Mouse (Mus musculus): Measurements from ENCODE around the gene Olfr750.

Olfr750 gene

GRCm38 (mm10) chr14:51088166-51088969 lies 14.1 kb upstream of the Olfr750 start:
- peak; percentile 89 to 97 for DNase-seq (ENCODE audit: inconsistent age in 2 of 2, low spot score in 1 of 2)

GRCm38 (mm10) chr14:51087762-51088161 lies 13.5 kb upstream of the Olfr750 start:
- DNase-seq (ENCODE audit: inconsistent age in 2 of 2, low spot score in 1 of 2) = no peak

GRCm38 (mm10) chr14:51085911-51086310 lies 11.7 kb upstream of the Olfr750 start:
- DNase-seq (ENCODE audit: inconsistent age in 2 of 2, low spot score in 1 of 2) = no peak

- no peak for DNase-seq (ENCODE audit: inconsistent age in 2 of 2, low spot score in 1 of 2)
Observed at GRCm38 (mm10) chr14:51085086-51085485, 10.9 kb upstream of the Olfr750 start.

DNA sequence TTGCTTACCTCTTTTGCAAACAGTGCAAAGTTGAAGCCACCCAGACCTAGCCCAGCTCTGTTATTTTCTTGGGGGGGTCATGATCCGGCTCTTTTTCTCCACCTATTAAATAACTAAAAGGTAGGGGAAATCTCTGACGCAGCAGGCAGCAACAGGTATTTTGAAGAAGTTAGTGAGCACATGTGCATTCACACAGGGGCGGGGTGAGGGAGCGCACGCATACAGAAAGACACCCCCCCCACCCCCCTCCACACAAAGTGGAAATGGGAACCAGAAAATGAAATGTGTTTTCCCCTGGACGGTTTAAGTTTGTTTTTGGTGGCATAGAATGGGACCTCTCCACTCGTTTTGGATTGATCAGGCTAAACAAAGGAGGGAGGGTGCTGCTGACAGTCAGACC lies 9.6 kb upstream of the Olfr750 start:
- no peak for DNase-seq (ENCODE audit: inconsistent age in 2 of 2, low spot score in 1 of 2)

DNA sequence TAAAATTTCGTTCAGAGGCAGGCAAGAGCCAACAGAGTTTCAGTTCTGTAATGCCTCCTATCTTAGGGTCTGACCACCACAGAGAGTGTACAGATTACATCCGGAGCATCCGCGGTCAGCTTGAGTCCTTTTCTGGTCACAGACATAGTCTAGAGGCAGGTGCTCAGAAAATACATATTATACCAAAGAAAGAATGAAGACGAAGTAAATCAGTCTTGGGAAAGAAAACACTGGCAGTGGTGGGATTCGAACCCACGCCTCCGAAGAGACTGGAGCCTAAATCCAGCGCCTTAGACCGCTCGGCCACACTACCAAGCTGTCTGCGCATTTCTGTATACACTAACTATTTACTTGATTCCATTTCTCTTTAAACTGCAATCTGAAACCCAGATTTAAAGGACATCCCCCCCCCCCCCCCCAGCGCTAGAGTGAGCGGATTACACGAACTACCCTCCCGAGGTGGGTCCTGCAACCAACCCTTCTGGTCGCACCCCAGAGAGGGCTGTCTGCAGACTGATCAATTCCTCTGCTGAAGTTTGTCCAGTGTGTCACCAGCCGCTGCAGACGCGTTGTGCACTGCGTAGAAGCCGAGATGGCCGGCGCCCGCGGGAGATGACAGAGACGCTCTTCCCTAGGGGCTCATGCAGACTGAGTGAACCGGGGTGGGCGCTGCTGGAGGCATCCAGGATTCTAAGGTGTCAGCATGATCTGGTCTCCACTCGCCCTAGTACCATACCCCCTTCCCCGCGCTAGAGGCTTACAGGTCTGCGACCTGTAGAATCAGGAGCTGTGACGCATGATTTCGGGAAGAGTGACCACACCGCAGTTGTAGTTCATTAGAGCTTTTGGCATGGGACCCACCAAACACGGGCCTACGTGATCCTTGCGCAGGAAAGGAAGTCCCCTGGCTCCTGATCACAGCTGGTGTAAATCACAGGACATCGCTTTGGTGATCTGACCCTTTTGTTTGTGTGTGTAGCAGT lies 8.7 kb upstream of the Olfr750 start:
- DNase-seq (ENCODE audit: inconsistent age in 2 of 2, low spot score in 1 of 2) = peak; percentile 75 to 95

DNA sequence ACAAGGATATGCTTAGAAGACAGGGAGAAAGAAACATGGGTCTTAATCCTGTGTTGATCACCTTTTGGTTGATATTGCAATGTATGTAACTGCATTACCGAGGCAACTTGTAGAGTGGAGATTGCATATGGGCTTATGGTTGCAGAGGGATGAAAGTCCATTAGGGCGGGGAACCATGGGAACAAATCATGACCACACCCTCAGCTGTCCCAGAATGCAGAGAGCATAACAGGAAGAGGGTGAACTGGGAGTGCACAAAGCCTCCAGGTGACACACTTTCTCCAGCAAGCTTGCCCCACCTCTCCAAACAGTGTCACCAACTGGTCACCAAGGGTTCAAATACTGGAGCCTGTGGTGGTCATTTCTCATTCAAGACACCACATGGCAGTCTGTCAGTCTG lies 6.8 kb upstream of the Olfr750 start:
- DNase-seq (ENCODE audit: inconsistent age in 2 of 2, low spot score in 1 of 2) = no peak

DNA sequence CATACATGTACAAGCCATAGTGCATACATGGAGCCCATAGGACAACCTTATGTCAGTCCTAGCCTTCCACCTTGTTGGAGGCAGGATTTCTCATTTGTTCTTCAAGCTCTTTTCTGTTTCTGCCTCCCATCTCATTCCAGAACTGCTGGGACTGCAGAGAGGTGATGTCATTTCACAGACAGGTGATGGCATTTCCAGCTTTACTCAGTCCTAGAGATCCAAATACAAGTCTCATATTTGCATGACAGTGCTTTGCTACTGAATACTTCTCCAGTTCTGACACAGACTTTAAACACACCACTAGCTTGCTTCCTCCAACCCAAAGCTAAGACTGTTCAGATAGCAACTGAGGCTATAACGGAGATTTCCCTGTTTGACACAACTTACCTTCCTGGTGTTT lies 4.9 kb upstream of the Olfr750 start:
- DNase-seq (ENCODE audit: inconsistent age in 2 of 2, low spot score in 1 of 2) = no peak

GRCm38 (mm10) chr14:51069617-51070016 lies 4.6 kb downstream of the Olfr750 start:
- DNase-seq (ENCODE audit: inconsistent age in 2 of 2, low spot score in 1 of 2) = peak in 1 of 2 experiments; percentile 64

- DNase-seq (ENCODE audit: inconsistent age in 2 of 2, low spot score in 1 of 2) = no peak
Observed at GRCm38 (mm10) chr14:51068956-51069355, 5.3 kb downstream of the Olfr750 start.

DNA sequence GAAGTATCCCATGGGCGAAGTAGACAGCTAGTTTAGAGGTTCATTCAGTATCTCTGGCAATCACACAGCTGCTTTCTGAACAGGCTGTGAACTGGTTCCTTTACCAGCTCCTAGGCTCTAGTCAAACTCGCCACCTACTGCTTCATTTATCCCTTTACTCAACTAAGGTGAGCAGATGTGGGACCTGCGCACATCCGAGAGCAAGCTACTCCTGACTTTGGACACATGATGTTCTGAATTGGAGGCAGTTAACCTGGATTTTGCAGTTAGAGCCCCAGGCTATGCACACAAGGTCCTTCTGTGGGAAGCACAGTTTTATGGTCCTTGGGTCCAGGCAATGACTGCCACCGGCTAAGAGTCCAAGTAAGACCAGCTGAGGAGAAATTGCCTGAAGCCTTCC lies 13.5 kb downstream of the Olfr750 start:
- DNase-seq (ENCODE audit: inconsistent age in 2 of 2, low spot score in 1 of 2) = no peak

- DNase-seq (ENCODE audit: inconsistent age in 2 of 2, low spot score in 1 of 2) = no peak
Observed at GRCm38 (mm10) chr14:51057401-51057831, 16.8 kb downstream of the Olfr750 start, which contains the start of gene Rnase12. TSS of gene Rnase12 (minus strand) at chr14:51057661.

DNA sequence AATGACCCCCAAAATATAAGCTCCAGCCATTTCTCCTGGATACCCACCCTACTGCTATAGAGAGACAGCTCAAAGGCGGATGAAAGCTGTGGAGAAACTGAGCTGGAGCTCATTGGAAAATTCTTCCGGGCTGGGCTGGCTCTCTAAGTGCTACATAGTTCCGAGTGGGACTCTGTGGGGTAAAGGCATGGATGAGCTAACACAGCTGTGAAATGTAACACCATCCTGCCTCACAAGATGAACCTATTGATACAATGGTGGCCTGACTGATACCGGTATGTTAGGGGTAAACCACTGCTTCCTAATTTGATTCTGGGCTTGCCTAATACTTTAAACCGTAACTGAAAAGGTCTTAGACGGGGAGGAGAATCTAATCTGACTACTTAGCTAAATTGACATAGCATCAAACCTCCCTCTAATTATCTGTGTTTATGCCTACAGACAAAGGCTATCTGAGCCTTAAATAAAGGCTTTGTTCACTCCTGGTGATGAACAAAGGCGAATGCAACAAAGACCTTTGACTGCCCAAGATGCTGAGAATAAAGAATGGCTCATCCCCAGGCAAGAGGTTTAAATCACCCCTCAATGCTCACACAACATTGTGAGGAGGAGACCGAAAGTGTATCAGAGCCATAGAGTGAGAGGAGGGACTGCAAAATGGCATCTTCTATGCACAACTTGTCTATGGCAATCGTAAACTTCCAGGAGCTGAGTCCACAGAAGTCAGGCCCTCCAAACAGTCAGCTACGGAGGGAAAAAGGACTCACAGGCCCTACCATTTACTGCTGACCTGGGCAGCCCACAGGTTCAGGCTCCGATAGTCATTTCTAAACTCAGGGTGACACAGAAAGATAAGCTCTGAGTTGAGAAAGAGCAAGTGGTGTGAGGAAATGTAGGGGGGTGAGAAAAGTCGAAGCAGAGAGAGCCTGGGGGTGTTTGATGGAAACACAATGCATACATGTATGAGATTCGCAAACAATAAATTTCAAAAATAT lies 19.7 kb downstream of the Olfr750 start:
- DNase-seq (ENCODE audit: inconsistent age in 2 of 2, low spot score in 1 of 2) = no peak

DNA sequence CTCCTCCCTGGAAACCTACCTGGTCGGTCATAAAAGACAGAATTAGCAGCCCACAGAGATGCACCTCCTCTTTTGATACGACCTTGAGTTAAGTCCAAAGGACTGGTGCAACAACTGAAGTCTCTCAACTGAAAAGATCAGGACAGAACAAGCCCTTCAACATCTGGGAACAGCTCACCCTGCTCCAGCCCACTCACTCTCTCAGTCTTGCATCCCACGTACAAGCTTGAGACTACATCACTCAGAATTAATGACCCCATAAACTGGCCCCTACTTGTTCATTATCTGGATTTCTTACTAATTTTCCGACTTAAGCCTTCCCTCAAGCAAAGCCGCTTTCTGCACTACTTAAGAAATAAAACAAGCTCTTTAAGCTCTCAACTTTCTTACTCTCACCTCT lies 21.1 kb downstream of the Olfr750 start:
- no peak for DNase-seq (ENCODE audit: inconsistent age in 2 of 2, low spot score in 1 of 2)

DNA sequence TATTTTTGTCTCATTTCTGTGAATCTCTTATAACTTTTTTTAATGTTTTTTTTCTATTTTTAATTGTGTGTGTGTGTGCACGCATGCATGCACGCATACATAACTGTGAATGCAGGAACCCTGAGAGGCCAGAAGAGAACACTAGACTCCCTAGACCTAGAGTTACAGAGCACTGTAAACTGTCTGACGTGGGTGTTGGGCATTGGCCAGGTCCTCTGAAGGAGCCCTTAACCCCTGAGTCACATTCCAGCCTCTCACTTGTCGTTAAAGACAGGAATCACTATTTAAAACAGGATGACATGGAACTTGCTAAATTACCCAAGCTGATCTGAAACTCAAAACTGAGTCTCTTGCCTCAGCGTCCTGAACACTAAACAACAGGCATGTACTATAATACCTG lies 22.3 kb downstream of the Olfr750 start:
- no peak for DNase-seq (ENCODE audit: inconsistent age in 2 of 2, low spot score in 1 of 2)

DNA sequence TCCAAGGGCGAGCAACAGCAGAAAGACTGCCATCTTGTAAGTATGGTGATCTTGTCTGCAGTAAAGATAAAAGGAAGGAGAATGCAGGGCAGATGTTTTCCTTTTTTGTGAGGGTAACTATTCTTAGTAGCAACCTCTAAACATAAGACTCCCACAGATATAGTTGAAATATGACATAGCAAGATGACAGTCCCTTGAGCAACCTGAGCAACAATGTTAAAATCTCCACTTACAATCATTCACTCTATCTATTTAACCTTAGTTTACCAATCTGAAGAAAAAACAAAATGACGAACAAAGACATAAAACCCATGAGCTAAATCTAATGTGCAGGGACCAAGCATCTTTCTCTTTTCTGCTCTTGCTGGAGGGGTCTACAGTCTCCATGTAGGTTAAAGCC lies 24.2 kb downstream of the Olfr750 start, which contains the start of gene Rnase11:
TSS of gene Rnase11 (minus strand) at position 101 of the 400 bp plus-strand sequence.
- no peak for DNase-seq (ENCODE audit: inconsistent age in 2 of 2, low spot score in 1 of 2)

DNA sequence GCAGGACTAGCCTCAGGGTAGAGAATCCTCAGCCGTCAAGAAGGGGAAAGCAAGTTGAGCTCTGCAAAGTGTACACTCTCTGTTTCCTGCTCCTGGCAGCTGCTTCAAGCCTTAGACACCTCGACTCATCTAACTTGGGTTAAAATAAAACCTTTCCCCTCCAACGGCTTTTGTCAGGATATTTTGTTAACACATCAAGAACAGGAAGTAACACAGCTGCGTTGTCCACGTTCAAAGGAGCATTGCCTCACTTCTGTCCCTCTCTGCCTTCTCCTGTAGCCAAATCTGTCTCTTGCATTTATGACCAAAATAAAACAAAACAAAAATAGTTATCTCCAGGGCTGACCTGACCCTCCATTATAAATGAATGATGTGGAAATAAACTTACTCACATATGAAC lies 26.4 kb downstream of the Olfr750 start:
- DNase-seq (ENCODE audit: inconsistent age in 2 of 2, low spot score in 1 of 2) = no peak

- no peak for DNase-seq (ENCODE audit: inconsistent age in 2 of 2, low spot score in 1 of 2)
Observed at GRCm38 (mm10) chr14:51041769-51042168, 32.5 kb downstream of the Olfr750 start, which contains the start of gene Rnase9. TSS of gene Rnase9 (minus strand) at chr14:51041869.

- no peak for DNase-seq (ENCODE audit: inconsistent age in 2 of 2, low spot score in 1 of 2)
Observed at GRCm38 (mm10) chr14:51036214-51036613, 38.0 kb downstream of the Olfr750 start.

GRCm38 (mm10) chr14:51035206-51035605 lies 39.0 kb downstream of the Olfr750 start:
- no peak for DNase-seq (ENCODE audit: inconsistent age in 2 of 2, low spot score in 1 of 2)
